Mouse (Mus musculus) frontal cortex, postnatal 36 days (tissue): ENCODE measurements around the gene Acbd4.

Experiments used
- DNase-seq, 2 experiments: peaks; one replicate each; pipeline ENCODE4 v3.0.0; 2022; ENCODE audit warnings: low spot score in 2 of 2

Acbd4 gene

DNA sequence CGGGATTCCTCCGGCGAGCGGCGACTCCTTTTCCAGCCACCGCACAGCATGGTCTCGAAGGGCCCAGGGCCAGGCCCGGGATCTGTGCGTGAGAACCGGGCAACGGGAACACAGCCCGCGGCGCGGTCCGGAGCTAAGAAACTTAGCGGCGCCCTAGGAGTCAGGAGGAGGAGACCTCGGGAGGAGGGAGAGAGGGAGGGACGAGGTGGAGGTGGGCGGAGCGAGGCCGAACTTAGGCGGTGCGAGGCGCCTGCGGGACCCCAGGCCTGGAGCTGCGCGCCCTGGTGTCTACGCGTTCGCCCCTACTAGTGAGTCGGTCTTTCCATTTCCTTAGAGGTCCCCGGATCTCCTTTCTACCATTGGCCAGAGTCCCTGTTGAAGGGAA is at the start of gene Acbd4, which contains the start of gene Plcd3:
Acbd4 (plus strand) TSS at position 202 of the 385 bp plus-strand sequence.
Plcd3 (minus strand) TSS at position 178 of the 385 bp plus-strand sequence.
- peak; percentile 62 to 69 for DNase-seq

DNA sequence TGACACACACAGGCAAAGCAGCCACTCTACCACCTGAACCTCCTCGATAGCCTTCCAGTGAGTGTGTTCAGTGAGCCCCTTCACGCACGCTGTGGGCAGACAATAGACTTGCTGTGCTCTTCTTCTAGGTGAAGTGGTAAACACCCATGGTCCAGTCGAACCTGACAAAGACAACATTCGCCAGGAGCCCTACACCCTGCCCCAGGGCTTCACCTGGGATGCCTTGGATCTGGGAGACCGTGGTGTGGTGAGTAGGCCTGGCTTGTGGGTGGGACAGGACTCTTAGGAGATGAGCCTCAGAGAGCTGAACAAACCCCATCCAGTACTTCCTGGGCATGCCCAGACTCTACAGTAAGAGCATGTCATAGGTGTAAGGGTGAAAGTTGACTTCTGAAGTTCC is 49.4 kb upstream of the Acbd4 start:
- DNase-seq, result no peak

DNA sequence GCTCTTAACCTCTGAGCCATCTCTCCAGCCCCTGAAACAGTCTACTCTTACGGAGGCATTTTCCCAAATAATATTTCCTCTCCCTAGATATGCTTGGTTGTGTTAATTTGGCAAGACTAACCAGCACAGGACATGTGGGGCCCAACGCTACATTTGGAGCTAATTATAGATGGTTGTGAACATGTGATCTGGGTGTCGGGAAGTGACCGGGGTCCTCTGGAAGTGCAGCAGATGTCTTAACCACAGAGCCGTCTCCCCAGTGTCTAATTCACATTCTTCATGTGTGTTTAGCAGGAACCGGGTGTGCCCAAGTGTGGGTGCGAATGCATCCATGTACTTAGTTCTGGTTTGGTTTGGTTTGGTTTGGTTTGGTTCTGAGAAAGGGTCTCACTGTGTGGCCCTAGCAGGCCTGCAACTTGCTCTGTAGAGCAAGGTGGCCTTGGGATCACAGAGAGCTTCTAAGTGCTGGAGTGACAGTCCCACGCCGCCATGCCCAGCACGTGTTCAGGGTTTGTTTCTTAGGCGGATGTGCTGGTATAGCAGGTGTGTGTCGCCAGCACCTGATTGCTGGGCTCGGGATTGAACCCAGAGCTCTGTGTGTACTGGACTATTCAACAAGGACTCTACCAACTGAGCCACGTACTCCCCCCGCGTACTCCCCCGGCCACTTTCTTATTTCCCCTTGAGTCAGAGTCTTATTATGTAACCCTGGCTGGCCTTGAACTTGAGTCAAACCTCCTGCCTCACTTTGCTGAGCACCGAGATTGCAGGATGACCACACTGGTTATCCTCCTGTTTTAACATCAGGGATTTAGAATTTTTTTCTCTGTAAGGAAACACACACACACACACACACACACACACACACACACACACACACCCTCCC is 48.0 kb upstream of the Acbd4 start:
- DNase-seq, result no peak

DNA sequence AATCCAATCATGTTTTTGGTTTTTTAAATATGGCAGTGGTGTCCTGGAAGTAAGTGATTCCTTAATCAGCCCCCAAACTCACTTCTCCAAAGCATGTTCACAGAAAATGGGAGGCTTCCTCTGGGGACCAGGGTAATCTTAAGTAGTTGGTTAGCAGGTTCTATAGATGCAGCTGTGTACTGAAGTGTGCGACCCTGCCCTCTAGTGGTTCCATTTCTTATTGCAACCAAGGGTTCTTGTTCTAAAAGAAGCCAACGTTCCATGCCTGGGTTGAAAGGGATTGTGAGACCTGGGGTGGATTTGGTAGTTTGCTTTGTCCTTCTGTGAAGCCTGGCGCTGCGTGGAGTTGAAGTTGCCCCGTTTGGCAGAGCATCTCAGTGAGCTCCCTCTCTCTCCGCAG is 46.7 kb upstream of the Acbd4 start:
- peak; percentile 79 to 89 for DNase-seq

DNA sequence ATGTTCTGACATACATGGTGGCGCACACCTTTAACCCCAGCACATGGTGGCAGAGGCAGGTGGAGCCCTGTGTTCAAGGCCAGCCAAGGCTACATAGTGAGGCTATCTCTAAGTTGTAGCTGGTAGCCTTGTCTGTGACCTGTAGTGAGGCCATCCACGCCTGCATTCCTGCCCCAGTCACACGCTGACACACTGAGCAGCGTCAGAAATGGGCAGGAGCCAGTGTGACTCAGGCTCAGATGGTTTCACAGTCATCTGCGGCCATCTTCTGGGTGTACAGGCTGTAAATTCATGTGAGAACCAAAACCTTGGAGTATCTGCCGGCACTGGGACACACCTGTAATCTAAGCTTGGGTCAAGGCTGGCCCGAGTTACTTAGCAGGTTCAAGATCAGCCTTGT is 44.8 kb upstream of the Acbd4 start:
- DNase-seq, result no peak

DNA sequence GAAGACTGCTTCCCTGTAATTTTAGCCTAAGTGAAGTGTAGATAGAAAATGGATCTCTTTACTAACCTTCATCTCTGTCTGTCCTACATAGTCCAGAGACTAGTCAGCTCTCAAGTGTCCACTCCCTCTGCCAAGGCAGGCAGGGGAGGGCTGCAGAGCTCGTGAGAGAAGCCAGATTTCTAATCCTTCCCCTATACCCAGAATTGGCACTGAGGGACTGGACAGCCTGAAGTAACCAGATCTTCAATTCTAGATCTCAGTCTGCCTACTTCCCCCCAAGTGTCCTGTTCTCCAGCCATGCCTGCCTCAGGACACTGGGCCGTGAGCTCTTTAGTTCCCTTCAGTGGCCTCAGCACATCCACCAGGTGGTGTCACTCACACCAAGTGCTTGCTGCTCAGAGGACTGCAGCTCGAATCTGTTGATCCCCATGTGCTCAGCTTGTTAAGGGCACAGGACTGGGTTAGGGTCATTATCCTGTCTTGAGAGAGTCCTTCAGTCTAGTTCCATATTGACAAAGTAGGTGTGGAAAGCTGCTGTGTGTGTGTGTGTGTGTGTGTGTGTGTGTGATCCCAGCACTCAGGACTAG is 42.9 kb upstream of the Acbd4 start:
- DNase-seq, result no peak

DNA sequence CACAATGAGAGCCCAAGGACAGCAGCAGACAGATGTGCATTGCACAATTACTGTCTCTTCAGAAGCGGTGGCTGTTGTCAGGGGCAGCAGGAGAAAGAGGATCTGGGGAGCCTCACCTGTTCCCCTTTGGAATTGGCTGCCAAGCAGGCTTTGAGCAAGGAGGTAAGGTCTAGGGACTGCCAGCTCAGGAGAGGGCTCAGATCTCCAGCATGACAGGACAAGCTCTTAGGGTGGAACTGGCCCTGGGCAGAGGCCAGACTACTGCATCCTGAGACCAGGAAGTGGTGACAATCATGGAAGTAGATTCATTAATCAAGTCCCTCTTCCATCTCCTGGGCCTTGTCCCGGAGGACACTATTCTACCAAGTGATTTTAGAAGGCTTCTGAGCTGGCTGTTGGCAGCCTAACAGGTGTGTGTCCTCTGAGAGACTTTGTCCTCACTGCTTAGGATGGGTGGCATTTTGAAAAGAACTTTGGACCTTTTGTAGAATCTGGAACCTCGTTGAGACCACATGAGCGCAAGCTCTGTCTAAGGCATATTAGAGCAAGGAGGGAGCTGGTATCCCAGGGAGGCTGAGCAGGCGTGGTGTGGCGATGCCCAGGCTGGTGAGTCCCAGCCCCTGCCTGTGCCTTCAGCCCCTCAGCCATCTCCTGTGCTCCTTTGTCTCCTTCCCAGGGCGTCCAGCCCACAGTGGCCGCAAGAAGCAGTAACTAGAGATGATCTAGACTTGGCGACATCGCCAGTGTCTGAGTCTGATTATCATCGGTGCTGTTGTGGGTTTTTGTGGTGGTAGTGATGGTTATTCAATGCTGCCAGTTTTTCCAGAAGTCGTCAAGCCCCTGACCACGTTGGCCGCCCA is 35.1 kb upstream of the Acbd4 start:
- DNase-seq, result no peak

DNA sequence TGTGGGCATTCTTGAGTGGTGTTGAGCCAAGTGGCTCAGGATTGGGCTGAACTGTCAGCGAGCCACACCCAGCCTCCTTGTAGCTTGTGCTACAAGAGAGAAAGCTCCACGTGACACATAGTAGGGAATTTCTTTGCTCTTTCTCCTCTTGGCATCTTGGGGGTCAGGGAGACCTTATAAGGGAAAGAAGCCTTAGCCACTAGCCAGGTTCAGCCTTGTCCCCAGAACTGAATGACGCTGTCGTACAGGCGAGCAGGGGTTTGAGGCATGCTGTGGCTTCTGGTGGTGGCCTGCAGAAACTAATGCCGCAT is 34.5 kb upstream of the Acbd4 start:
- DNase-seq, result no peak

DNA sequence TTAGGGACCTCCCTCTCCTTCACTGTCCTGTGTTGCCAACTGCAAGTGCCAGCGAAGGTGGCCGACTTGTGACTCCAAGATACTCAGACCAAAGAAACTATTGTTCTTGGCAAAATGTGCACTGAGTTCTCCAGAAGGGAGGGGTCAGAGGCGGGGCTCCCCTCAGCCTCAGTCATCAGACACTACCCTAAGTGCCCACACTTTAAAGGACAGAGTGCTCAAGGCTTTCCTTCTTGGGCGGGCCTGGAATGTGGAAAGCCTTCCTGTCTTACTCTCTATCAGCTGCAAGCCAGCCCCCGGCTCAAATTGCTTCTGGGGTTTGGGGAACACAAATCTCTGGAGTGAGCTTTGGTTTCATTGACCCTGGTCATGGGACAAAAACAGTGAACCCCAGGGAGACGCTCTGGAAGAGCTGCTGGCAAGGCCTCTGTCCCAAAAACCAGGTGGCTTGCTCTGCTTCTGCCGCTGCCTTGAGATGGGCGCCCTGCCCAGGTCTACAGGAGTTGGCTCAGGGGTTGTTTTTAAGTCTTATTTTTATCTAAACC is 34.0 kb upstream of the Acbd4 start:
- DNase-seq, result no peak

DNA sequence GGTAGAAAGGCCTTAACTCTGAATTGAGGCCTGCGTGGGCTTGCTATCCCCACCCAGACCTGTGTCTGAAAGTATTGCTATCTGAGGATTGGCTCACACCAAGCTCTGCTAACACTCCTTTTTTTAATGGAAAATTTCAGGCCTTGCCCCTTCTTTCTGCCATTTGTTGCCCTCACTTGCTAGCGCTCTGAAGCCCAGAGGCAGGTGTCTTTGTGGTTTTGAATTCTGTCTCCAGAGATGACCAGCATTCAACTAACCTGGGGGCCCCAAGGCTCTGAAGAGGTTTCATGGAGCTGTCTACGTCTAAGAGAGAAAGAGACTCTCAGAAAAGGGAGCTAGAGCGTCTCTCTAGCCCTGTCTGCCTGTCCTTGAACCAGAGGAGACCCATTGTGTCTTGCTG is 33.2 kb upstream of the Acbd4 start:
- DNase-seq, result no peak

DNA sequence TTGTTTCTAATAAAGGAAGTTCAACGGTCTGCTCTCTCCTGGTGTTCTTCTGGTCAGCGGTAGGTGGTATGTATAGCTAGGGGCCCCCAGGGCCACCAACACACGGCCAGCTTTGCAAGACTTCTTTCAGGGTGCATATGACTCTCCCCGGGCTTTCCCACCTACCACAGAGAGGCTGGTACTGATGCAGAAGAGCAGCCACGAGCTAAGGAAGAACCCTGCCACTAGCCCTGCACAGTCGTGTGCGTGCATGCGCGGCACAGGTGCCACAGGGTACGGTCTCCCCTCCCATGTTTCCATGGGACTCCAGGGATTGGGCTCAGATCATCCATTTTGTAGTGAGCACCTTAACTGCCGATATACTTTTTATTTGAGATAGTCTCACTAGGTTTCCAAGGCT is 32.6 kb upstream of the Acbd4 start:
- DNase-seq, result no peak

DNA sequence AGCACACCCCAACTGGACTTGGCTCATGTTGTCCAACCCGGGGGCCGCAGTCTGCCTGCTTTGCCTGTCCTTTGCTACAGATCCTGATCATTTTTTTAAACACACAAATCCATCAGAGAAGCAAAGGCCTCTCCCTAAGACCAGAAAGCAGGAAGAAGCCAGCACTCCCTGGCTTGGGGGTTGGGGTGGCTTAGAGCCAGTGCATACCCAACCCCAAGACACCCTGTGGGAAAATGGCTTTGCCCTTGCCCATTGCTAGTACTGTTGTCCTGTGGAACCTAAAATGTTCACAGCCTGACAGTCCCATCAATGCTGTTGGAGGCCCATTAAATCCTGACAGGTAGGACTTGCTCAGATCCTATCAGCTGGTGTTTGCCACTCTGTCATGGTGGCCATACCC is 31.8 kb upstream of the Acbd4 start:
- no peak for DNase-seq

DNA sequence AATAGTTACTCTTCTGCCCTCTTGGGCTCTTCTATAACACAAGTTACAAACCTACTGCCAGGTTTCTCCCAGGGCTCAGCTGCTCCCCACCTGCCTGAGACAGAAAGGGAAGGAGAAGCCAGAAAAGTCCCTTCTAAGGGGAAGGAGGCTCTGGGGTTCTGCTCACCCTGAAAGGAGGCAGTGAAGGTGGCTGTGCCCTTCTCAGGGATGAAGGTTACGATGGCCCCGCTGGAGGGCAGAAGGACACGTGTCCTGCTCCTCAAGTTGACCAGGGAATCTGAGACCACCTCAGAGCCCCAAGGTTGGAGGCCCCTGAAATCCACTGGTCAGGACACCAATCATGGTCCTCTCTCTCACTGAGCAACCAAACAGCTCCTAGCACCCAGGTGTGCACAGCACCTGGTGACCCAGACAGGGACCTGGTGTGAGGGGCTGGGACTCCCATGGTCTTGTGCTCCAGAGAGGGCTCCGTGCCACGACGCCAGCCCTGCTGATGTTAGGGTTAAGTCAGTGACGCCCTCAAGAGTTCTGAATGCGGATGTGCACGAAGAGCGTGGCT is 31.1 kb upstream of the Acbd4 start:
- DNase-seq, result no peak

DNA sequence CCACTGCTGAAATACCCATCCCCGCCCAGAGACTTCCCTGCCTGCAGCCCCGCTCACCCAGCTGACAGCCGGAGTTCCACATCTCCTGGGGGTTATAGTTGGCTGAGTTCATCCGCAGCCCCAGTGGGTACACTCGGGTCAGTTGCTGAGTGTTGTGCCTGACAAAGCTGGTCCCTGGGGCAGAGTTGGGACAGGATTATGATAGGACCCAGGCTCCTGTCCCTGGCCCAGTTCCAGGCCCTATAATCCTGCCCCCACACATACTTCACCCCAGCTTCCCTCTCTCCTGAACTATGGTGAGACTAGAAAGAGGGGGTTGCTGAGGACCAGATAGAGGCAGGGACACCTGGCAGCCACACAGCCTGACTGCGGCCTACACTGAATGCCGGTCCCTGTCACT is 27.8 kb upstream of the Acbd4 start:
- no peak for DNase-seq

DNA sequence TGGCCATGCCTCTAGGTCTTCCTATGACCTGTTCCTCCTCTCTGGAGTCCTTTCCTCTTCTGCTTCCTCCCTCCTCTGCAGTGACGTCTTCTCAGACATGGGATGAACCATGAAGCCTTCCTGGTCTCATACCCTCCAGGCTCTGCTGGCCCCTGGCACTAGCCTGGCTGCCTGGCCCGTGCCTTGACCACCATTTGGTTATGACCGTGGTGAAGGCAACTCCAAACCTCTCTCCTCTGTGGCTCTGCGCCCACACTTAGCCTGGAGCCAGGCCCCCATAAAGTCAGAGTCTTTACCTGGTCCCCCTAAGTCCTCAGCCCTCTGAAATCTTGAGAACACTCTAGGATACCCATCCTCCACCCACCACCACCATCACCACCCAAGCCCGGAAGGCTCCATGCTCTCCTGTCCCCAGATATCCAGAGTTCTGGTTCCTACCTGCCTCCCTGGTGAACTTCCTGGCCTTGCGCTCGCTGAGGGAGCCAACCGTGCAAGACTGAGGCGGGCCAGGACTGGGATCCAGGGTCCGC is 27.3 kb upstream of the Acbd4 start:
- DNase-seq, result no peak

DNA sequence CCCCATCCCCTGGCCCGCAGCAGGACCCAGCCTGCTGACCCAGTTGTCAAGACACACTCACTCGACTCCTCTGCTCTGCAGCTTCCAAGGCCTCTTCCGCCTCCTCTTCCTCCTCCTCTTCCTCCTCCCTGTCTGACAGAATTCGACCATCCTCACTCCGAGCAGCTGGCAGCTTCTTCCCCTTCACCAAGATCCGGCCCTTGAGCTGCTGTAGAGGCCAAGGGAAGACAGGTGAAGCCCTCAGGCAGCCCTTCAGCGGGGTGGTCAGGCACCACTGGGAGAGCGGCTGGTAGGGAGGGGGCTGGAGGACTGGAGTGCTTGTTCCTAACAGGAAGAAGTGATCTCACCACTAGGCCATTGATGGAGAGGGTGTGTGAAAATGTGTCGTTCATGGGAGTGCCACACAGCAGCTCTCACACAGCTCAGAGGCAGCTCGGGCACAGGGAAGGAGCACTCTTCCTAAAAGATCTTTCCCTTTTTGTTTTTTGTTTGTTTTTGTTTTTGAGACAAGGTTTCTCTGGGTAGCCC is 26.6 kb upstream of the Acbd4 start:
- no peak for DNase-seq

DNA sequence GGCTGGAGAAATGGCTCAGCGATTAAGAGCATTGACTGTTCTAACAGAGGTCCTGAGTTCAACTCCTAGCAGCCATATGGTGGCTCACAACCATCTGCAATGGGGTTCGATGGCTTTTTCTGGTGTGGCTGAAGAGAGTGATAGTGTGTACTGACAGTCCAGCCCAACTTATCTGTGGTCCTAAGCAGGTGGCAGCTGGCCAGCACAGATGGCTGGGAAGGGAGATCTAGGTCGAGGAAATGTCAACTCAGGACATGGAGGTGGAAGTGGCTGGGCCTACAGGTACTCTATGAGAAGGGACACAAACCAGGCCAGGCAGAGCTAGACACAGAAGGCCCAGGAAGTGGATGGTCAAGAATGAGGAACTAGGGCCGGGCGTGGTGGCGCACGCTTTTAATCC is 25.5 kb upstream of the Acbd4 start:
- no peak for DNase-seq

DNA sequence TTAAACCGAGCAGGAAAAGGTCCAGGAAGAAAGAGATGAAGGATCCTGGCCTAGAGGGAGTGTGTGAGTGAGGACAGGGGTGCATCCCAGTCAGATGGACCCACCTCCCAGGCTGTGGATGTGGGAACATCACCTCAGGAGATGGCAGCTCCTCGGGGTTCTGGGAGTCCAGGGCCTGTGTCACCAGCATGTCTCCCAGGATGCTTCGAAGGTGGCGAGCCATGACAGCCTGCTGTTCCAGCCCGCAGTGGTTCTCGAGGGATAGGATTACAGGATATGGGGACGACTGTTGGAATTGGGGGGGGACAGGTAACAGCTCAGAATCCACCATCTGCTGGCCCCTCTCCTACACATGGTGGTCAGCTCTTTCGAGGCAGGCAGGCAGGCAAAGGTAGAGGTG is 24.9 kb upstream of the Acbd4 start:
- DNase-seq, result no peak

DNA sequence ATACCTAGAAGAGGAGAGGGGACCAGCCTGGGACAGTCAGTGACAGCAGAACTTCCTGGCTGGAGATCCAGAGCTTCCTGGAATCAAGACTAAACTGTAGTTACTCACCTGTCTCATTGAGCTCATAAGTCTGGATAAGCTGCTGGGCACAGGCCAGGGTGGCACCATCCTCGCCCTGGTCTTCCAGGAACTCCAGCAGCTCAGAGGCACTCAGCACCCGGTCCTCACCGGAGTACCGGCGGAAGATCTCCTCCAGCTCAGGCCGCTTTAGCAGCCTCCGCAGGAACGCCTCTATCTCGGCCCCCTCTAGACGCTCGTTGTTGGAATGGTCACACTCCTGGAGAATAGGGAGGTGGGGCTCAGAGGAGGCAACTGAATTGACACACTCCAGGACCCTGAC is 23.4 kb upstream of the Acbd4 start:
- DNase-seq, result no peak

DNA sequence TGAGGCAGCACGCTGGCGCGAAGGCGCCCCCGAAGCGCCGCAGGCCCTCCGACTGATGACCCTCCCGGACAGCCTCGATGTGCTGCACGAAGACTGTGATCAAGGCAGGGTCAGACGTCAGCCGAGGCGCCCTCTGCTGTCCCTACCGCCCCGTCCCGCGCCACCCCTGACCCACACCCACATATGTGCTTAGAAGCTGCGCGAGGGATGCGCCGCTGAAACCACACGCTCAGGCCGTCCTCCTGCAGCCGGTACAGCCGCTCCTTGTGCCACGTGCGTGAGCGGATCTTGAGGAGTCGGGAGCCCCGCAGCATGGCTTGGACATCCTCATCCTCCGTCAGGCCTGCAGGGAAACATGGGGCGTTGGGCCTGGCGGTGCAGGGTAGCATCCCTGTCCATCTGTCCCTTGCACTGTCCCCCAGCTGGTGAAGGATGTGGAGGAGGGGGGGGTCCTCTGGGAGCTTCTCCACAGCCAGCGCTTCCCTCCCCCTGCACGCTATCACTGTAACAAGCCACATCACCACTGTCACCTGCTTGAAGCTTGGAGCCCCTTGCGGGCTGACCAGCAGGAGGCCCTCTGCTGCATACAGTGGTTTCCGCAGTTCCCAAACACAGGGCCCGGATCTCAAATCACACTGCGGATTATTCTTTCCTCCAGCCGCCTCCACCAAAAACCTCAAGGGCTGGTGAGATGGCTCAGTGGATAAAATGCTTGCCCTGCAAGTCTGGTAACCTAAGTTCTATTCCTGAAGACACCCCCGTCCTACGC is 21.0 kb upstream of the Acbd4 start:
- DNase-seq, result peak; percentile 24 to 43

DNA sequence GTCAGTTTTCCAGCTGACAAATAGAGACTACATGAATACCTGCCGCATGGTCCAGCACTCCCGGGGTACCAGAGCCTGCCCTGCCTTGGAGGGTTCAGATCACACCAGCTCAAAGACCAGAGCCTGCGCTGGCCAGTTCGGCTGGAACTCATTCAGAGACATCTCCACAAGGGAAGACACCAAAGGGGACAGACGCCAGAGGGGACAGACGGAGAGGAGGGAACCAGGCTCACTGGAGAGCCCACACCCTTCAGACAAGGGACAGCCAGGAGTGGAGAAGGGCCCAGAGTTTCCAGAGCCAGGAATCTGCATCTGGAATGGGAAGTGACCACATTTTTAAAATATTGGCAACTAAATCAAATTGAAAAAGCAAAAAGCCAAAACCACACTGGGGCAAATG is 19.9 kb upstream of the Acbd4 start:
- no peak for DNase-seq
